Mouse (Mus musculus) heart, postnatal 0 days (tissue): Measurements from ENCODE around the gene Alkbh1.

ENCODE experiments used
- CTCF ChIP-seq: IDR thresholded peaks from 2 replicates; pipeline ENCODE4 v1.5.1; 2016; ENCODE audit warnings: antibody characterized with exemption, control low read depth, low read depth
- EP300 ChIP-seq: IDR thresholded peaks from 2 replicates; pipeline ENCODE4 v1.6.1; 2016; ENCODE audit warnings: antibody characterized with exemption, low read depth

DNA sequence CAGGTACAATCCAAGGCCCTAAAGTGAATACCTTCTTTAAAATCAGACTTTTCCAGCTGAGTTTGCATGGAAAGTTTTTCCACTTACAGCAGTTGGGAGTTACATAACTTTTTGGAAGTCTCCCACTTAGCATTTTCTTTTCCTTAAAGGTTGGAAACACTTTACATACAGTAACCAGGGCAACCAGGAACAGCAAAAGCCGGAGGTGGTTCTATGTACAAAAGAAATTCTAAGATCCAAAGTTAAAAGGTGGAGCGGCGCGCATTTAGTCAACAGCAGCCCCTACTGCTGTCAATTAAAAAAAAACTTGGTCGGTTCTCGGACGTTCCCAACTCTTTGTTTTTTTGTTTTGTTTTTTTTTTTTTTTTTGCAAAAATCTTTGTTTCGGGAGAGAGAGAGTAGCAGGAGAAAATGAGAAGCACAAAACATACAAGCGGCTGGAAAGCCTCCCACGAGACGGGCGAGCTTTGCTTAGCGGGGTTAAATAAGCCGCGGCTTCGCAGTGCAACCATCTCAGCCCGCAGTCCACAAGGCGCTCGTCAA lies 27.7 kb upstream of the Alkbh1 start:
- TF ChIP-seq CTCF (no peak), EP300 (no peak)
